Mouse (Mus musculus) olfactory bulb, adult 2 months (tissue): ENCODE results near the gene Olfr70.

Source experiments
- CTCF ChIP-seq: fragments of 200-500 bp; IDR thresholded peaks from 2 replicates; pipeline ENCODE4 v1.5.1; 2012; ENCODE audit warnings: low read depth, mild to moderate bottlenecking, low read length, moderate library complexity; ENCODE audit not compliant: insufficient read depth
- POLR2A ChIP-seq: fragments of 200-500 bp; IDR thresholded peaks from 2 replicates; pipeline ENCODE4 v1.6.1; 2012; ENCODE audit warnings: mild to moderate bottlenecking, low read depth, low read length, moderate library complexity; ENCODE audit not compliant: insufficient read depth

DNA sequence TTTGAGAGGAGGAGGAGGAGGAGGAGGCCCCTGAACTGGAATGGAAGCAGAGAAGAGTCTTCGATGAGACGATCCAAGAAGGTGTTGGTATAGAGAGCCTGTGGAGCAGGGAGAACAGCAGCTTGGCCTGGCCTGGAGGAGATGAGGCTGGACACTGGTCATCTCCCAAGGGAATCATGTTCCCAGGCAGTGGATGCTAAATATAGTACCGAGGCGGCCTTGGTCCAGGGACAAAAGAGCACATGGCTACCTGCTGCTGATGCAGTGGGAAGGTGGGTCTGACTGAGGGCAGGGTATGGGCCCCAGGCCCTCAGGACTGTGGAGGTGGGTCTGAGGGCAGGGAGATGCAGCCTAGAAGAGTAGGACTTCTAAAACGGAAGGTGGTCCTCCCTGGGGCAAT is 32.6 kb upstream of the Olfr70 start:
- no peak for TF ChIP-seq POLR2A
- no peak for TF ChIP-seq CTCF
